Comparison of ENCODE assay signal across 10 mouse cellular contexts in the genomic region with DNA sequence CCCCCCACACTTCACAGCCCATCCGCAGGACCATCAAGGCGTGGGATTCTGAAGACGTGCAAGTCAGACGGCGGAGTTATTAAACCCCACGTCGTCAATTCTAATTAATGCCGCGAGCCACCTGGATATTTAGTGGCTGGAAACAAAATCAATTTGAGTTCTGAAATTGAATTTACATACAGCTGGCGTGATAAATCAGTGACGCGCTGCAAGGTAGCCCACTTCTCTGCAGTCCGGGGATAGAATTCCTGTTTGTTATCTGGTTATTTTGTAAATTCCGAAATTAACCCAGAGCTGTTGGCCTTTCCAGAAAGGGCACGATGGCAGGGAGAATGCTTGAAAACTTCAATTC.
A peak's percentile ranks its signal among the peaks of the same experiment; 100 is the strongest.
DNase-seq lines count a peak whose midpoint lies in the region; ATAC-seq and TF ChIP-seq lines count a peak whose summit lies in the region.
"Had no signal": no experiment of that assay in that cellular context is flagged by ENCODE, and none has a peak within 500 bp of the region (broad histone marks: within the 10 kb centered on the region; RNA-seq: fewer than 3 reads in every experiment).

No protein-coding gene starts in this region.

- no peaks in the 10 kb centered on the region for H3K36me3 ChIP-seq in heart, embryonic 13.5 days
- H3K36me3 ChIP-seq in heart, adult 2 months (ENCODE audit: control insufficient read depth, insufficient read depth, low read length): no peaks in the 10 kb centered on the region
- H3K36me3 ChIP-seq in E14TG2a.4 (ENCODE audit: insufficient read depth, low read length): no peaks in the 10 kb centered on the region
- H3K36me3 ChIP-seq in forebrain, embryonic 16.5 days (ENCODE audit: control insufficient read depth, insufficient read depth): no peaks in the 10 kb centered on the region
- H3K36me3 ChIP-seq in limb, embryonic 15.5 days: no peaks in the 10 kb centered on the region

- H3K9ac ChIP-seq in heart, embryonic 13.5 days: peak overlapping the region; percentile 37; the same call in 1 of the 2 replicates
- H3K9ac ChIP-seq in heart, adult 2 months (ENCODE audit: low read depth, low read length): no peak overlapping the region
- peak overlapping the region; percentile 61 for H3K9ac ChIP-seq in forebrain, embryonic 16.5 days (replicated peaks; ENCODE audit: low read depth, low read length)
- H3K9ac ChIP-seq in limb, embryonic 15.5 days: no peak overlapping the region

- H3K27me3 ChIP-seq in heart, embryonic 13.5 days (replicated peaks): peaks cover 39% of the 10 kb centered on the region
- H3K27me3 ChIP-seq in heart, adult 2 months (ENCODE audit: control insufficient read depth, insufficient read depth, low read length): no peaks in the 10 kb centered on the region
- H3K27me3 ChIP-seq in E14TG2a.4 (ENCODE audit: insufficient read depth, low read length): peaks cover 6% of the 10 kb centered on the region; the same call in 1 of the 2 replicates
- no peaks in the 10 kb centered on the region for H3K27me3 ChIP-seq in forebrain, embryonic 16.5 days (replicated peaks; ENCODE audit: control insufficient read depth, insufficient read depth, low read length)
- H3K27me3 ChIP-seq in limb, embryonic 15.5 days: 0 out of 2 replicates have a peak, but pooled peaks cover 8% of the 10 kb centered on the region

- no peaks in the 10 kb centered on the region for H3K9me3 ChIP-seq in heart, embryonic 13.5 days
- peaks cover 11% of the 10 kb centered on the region for H3K9me3 ChIP-seq in E14TG2a.4 (ENCODE audit: low read length)
- no peaks in the 10 kb centered on the region for H3K9me3 ChIP-seq in forebrain, embryonic 16.5 days (ENCODE audit: control insufficient read depth, low read length)
- H3K9me3 ChIP-seq in limb, embryonic 15.5 days: no peaks in the 10 kb centered on the region

- peak overlapping the region; percentile 42 for H3K4me3 ChIP-seq in heart, embryonic 13.5 days
- H3K4me3 ChIP-seq in heart, adult 2 months: no peak overlapping the region
- peak overlapping the region; percentile 58 for H3K4me3 ChIP-seq in E14TG2a.4 (replicated peaks; ENCODE audit: low read length)
- H3K4me3 ChIP-seq in forebrain, embryonic 16.5 days (replicated peaks; ENCODE audit: low read length): peak overlapping the region; percentile 40
- peak overlapping the region; percentile 15; the same call in 1 of the 2 replicates for H3K4me3 ChIP-seq in limb, embryonic 15.5 days

- intact Hi-C loops in heart, adult 2 months (cut with DNase I): no loop called here

- H3K4me2 ChIP-seq in heart, embryonic 13.5 days: peak overlapping the region; percentile 71
- H3K4me2 ChIP-seq in forebrain, embryonic 16.5 days (ENCODE audit: low read length): peak overlapping the region; percentile 70
- H3K4me2 ChIP-seq in limb, embryonic 15.5 days: peak overlapping the region; percentile 54

- DNase-seq in heart, adult 2 months: no peak
- DNase-seq in adrenal gland, postnatal 4 days (ENCODE audit: low spot score in 2 of 2): no peak
- no peak for DNase-seq in frontal cortex, postnatal 36 days (ENCODE audit: low spot score in 2 of 2)
- no peak for DNase-seq in cerebellum, postnatal 10 days
- DNase-seq: B cell, adult 2 months; cerebellum, adult 11 months had no signal

- H3K27ac ChIP-seq in heart, embryonic 13.5 days (replicated peaks): no peak overlapping the region
- no peak overlapping the region for H3K27ac ChIP-seq in heart, adult 2 months
- peak overlapping the region; percentile 94 for H3K27ac ChIP-seq in forebrain, embryonic 16.5 days (ENCODE audit: low read length)
- no peak overlapping the region for H3K27ac ChIP-seq in limb, embryonic 15.5 days

- no peak for TF ChIP-seq POLR2A in heart, adult 2 months (IDR thresholded peaks at IDR 0.05; ENCODE audit: insufficient read depth, low read depth, low read length)

- peaks cover 13% of the 10 kb centered on the region for H3K4me1 ChIP-seq in heart, embryonic 13.5 days
- H3K4me1 ChIP-seq in heart, adult 2 months (ENCODE audit: control insufficient read depth, insufficient read depth, low read length): no peaks in the 10 kb centered on the region
- H3K4me1 ChIP-seq in E14TG2a.4 (replicated peaks; ENCODE audit: low read depth, low read length): peaks cover 28% of the 10 kb centered on the region
- peaks cover 37% of the 10 kb centered on the region for H3K4me1 ChIP-seq in forebrain, embryonic 16.5 days (replicated peaks; ENCODE audit: control insufficient read depth, insufficient read depth, low read length)
- peaks cover 11% of the 10 kb centered on the region for H3K4me1 ChIP-seq in limb, embryonic 15.5 days

- no peak for TF ChIP-seq CTCF in heart, adult 2 months (IDR thresholded peaks at IDR 0.05)
- no peak for TF ChIP-seq CTCF in E14TG2a.4 (conservative IDR thresholded peaks at IDR 0.05; ENCODE audit: low read length)

- 8% methylated on average over 15 of the region's 15 CpGs for WGBS in heart, embryonic 13.5 days
- WGBS in heart, adult 2 months: 21% methylated on average over 15 of the region's 15 CpGs
- 3% methylated on average over 15 of the region's 15 CpGs for WGBS in forebrain, embryonic 16.5 days
- WGBS in limb, embryonic 15.5 days: 11% methylated on average over 15 of the region's 15 CpGs

- TF ChIP-seq EP300 in heart, adult 2 months (IDR thresholded peaks at IDR 0.05; ENCODE audit: insufficient read depth, low read depth, low read length): no peak

- no peak for ATAC-seq in heart, embryonic 13.5 days (ENCODE audit: extremely low read depth, insufficient number of reproducible peaks, low FRiP score, low TSS enrichment)
- ATAC-seq in forebrain, embryonic 16.5 days: no peak
- no peak for ATAC-seq in limb, embryonic 15.5 days (ENCODE audit: insufficient number of reproducible peaks, low FRiP score, low TSS enrichment, low read depth)

- no peaks in the 10 kb centered on the region for H3K79me2 ChIP-seq in heart, adult 2 months (replicated peaks; ENCODE audit: control insufficient read depth, insufficient read depth, low read length)

Comparison
In these comparisons a context has a peak if more than half of its experiments do, and no peak if none do; other contexts are left out.
1. H3K9ac ChIP-seq: peak in heart, embryonic 13.5 days (single experiment) and forebrain, embryonic 16.5 days (single experiment); none in heart, adult 2 months (single experiment) and limb, embryonic 15.5 days (single experiment).
2. Peak in every context shown above with its lines, with median percentiles within 50 percentile points of each other: H3K4me2 ChIP-seq.